In genomic region chr11:100719893-100720292, GRCm38 (mm10) we compare ENCODE assay signal across 17 mouse cellular contexts. TPM values are rescaled to one million over a fixed set of nuclear protein-coding genes. Genes with fewer than 3 reads are reported as not detected.
DNase-seq lines count a peak whose midpoint lies in the region; ATAC-seq and TF ChIP-seq lines count a peak whose summit lies in the region.
"Had no signal": no experiment of that assay in that cellular context is flagged by ENCODE, and none has a peak within 500 bp of the region (broad histone marks: within the 10 kb centered on the region; RNA-seq: fewer than 3 reads in every experiment).

No protein-coding gene starts in this region.

- H3K36me3 ChIP-seq in kidney, adult 2 months (ENCODE audit: control insufficient read depth, insufficient read depth, low read length): peaks cover 2% of the 10 kb centered on the region; the same call in 1 of the 2 replicates
- H3K36me3 ChIP-seq in liver, embryonic 13.5 days: peaks cover 63% of the 10 kb centered on the region
- H3K36me3 ChIP-seq in limb, embryonic 10.5 days: peaks cover 53% of the 10 kb centered on the region

- H3K27me3 ChIP-seq in kidney, adult 2 months (replicated peaks; ENCODE audit: control insufficient read depth, insufficient read depth, low read length): no peaks in the 10 kb centered on the region
- H3K27me3 ChIP-seq in liver, embryonic 13.5 days: no peaks in the 10 kb centered on the region
- H3K27me3 ChIP-seq in limb, embryonic 10.5 days (ENCODE audit: low read depth, poor library complexity, severe bottlenecking): no peaks in the 10 kb centered on the region
- H3K27me3 ChIP-seq: embryonic facial prominence, embryonic 12.5 days had no signal

- H3K27ac ChIP-seq in gastrocnemius, adult 2 months: peak overlapping the region; percentile 81
- peak overlapping the region; percentile 86 for H3K27ac ChIP-seq in kidney, adult 2 months (ENCODE audit: insufficient read depth, low read depth, low read length)
- 0 out of 2 replicates have a peak overlapping the region, but pooled peaks have one; percentile 80 for H3K27ac ChIP-seq in liver, embryonic 13.5 days
- no peak overlapping the region for H3K27ac ChIP-seq in limb, embryonic 10.5 days

- no peak overlapping the region for H3K9ac ChIP-seq in liver, embryonic 13.5 days
- H3K9ac ChIP-seq: embryonic facial prominence, embryonic 12.5 days had no signal

- intact Hi-C loops in gastrocnemius, adult 2 months (cut with DNase I): loop anchor here (5.0 to 10.0 kb wide), 3 partner anchors 135 to 345 kb away; partner anchors contain the start of genes Stat5a and Stat5b

- no peak for ATAC-seq in liver, embryonic 13.5 days (ENCODE audit: low read depth)
- ATAC-seq: forebrain, embryonic 14.5 days had no signal

- H3K4me2 ChIP-seq in liver, embryonic 13.5 days: no peak overlapping the region
- H3K4me2 ChIP-seq: embryonic facial prominence, embryonic 12.5 days had no signal

- no peak for TF ChIP-seq POLR2A in kidney, adult 2 months (IDR thresholded peaks at IDR 0.05; ENCODE audit: low read depth, low read length)

- no peaks in the 10 kb centered on the region for H3K9me3 ChIP-seq in liver, embryonic 13.5 days (replicated peaks)
- H3K9me3 ChIP-seq in limb, embryonic 10.5 days (replicated peaks): no peaks in the 10 kb centered on the region
- H3K9me3 ChIP-seq: embryonic facial prominence, embryonic 12.5 days had no signal

- peaks cover 54% of the 10 kb centered on the region for H3K4me1 ChIP-seq in kidney, adult 2 months (ENCODE audit: control insufficient read depth, insufficient read depth, low read length)
- peaks cover 59% of the 10 kb centered on the region for H3K4me1 ChIP-seq in liver, embryonic 13.5 days (replicated peaks)
- peaks cover 32% of the 10 kb centered on the region for H3K4me1 ChIP-seq in limb, embryonic 10.5 days

- TF ChIP-seq CTCF in gastrocnemius, adult 2 months (IDR thresholded peaks at IDR 0.05): no peak
- TF ChIP-seq CTCF in kidney, adult 2 months (conservative IDR thresholded peaks at IDR 0.05; ENCODE audit: insufficient read depth, insufficient read length, low read depth, low read length): no peak

- peak overlapping the region; percentile 37 for H3K4me3 ChIP-seq in gastrocnemius, adult 2 months
- no peak overlapping the region for H3K4me3 ChIP-seq in kidney, adult 2 months (ENCODE audit: insufficient read depth, low read depth, low read length)
- no peak overlapping the region for H3K4me3 ChIP-seq in liver, embryonic 13.5 days (replicated peaks)
- no peak overlapping the region for H3K4me3 ChIP-seq in limb, embryonic 10.5 days
- H3K4me3 ChIP-seq: embryonic facial prominence, embryonic 12.5 days had no signal

- 72% methylated on average over 11 of the region's 11 CpGs for WGBS in kidney, adult 2 months
- WGBS in liver, embryonic 13.5 days (ENCODE audit: insufficient replicate concordance): 84% methylated on average over 11 of the region's 11 CpGs
- 90% methylated on average over 11 of the region's 11 CpGs for WGBS in limb, embryonic 10.5 days

- DNase-seq in gastrocnemius, adult 2 months: no peak
- DNase-seq in gastrocnemius, postnatal 10 days: no peak
- no peak for DNase-seq in kidney, adult 2 months
- no peak for DNase-seq in kidney, postnatal 14 days
- peak; percentile 62 for DNase-seq in ES-CJ7 (ENCODE audit: low read depth, low spot score)
- DNase-seq in liver, embryonic 13.5 days: no peak
- no peak for DNase-seq in cerebellum, adult 9-11 months
- no peak for DNase-seq in limb, embryonic 10.5 days (ENCODE audit: low spot score)
- DNase-seq: adrenal gland, postnatal 25 days; cerebellum, adult 11-12 months; gastrocnemius, postnatal 25 days; midbrain, embryonic 14.5 days had no signal

RNA-seq across cellular contexts. Expression of gene Hspb9, which starts 6.2 kb away (rescaled TPM):
- not detected for total RNA-seq in gastrocnemius, adult 2 months (2021)
- total RNA-seq in gastrocnemius, postnatal 10 days (2021): not detected
- polyA plus RNA-seq in kidney, adult 2 months (2012; rRNA removed): 0.48 and 0.49 TPM in 2 replicates
- 0.17 and 0.43 TPM in 2 replicates for polyA plus RNA-seq in liver, embryonic 13.5 days (2015; fragmentation: Nextera tagmentation; extraction: Ambion mirVana)
- 0.31 and 0.56 TPM in 2 replicates for polyA plus RNA-seq in limb, embryonic 10.5 days (2016; fragmentation: Nextera tagmentation; extraction: Ambion mirVana)
- total RNA-seq: adrenal gland, postnatal 25 days; gastrocnemius, postnatal 25 days; left cerebral cortex, postnatal 25 days had no signal
- polyA plus RNA-seq: embryonic facial prominence, embryonic 12.5 days; forebrain, embryonic 14.5 days; lung, embryonic 16.5 days; neural tube, embryonic 14.5 days had no signal

RNA-seq across cellular contexts. Expression of gene Kat2a, which starts 7.6 kb away (rescaled TPM):
- total RNA-seq in gastrocnemius, adult 2 months (2021): 10 to 100 TPM; 11.9 to 12.1 TPM
- 10 to 100 TPM; 13.4 to 18.4 TPM for total RNA-seq in gastrocnemius, postnatal 10 days (2021)
- polyA plus RNA-seq in kidney, adult 2 months (2012; rRNA removed): 25.9 and 29.0 TPM in 2 replicates
- 20.9 and 23.8 TPM in 2 replicates for polyA plus RNA-seq in liver, embryonic 13.5 days (2015; fragmentation: Nextera tagmentation; extraction: Ambion mirVana)
- 77.2 and 87.7 TPM in 2 replicates for polyA plus RNA-seq in limb, embryonic 10.5 days (2016; fragmentation: Nextera tagmentation; extraction: Ambion mirVana)

RNA-seq across cellular contexts. Expression of gene Dhx58, which starts 15.8 kb away (rescaled TPM):
- under 1 TPM; 0.38 to 0.39 TPM for total RNA-seq in gastrocnemius, adult 2 months (2021)
- total RNA-seq in gastrocnemius, postnatal 10 days (2021): under 1 TPM; 0.45 to 0.52 TPM
- polyA plus RNA-seq in kidney, adult 2 months (2012; rRNA removed): 3.7 and 6.2 TPM in 2 replicates
- 1.6 and 1.7 TPM in 2 replicates for polyA plus RNA-seq in liver, embryonic 13.5 days (2015; fragmentation: Nextera tagmentation; extraction: Ambion mirVana)
- polyA plus RNA-seq in limb, embryonic 10.5 days (2016; fragmentation: Nextera tagmentation; extraction: Ambion mirVana): 3.1 and 4.4 TPM in 2 replicates

RNA-seq across cellular contexts. Expression of gene Rab5c, which starts 18.1 kb away (rescaled TPM):
- total RNA-seq in gastrocnemius, adult 2 months (2021): 10 to 100 TPM; 37.6 to 40.9 TPM
- 10 to 100 TPM; 63.0 to 64.7 TPM for total RNA-seq in gastrocnemius, postnatal 10 days (2021)
- polyA plus RNA-seq in kidney, adult 2 months (2012; rRNA removed): 445 and 472 TPM in 2 replicates
- 18.8 and 20.5 TPM in 2 replicates for polyA plus RNA-seq in liver, embryonic 13.5 days (2015; fragmentation: Nextera tagmentation; extraction: Ambion mirVana)
- 13.1 and 16.8 TPM in 2 replicates for polyA plus RNA-seq in limb, embryonic 10.5 days (2016; fragmentation: Nextera tagmentation; extraction: Ambion mirVana)

RNA-seq across cellular contexts. Expression of gene Zfp385c, which starts 27.6 kb away (rescaled TPM):
- under 1 TPM in 1 of 2 experiments, not detected in 1; 0.39 TPM for total RNA-seq in gastrocnemius, adult 2 months (2021)
- total RNA-seq in gastrocnemius, postnatal 10 days (2021): 1 to 10 TPM in 1 of 2 experiments, under 1 TPM in 1; 0.70 to 1.1 TPM
- polyA plus RNA-seq in kidney, adult 2 months (2012; rRNA removed): 0.14 and 0.34 TPM in 2 replicates
- polyA plus RNA-seq in liver, embryonic 13.5 days (2015; fragmentation: Nextera tagmentation; extraction: Ambion mirVana): not detected in 2 replicates
- polyA plus RNA-seq in limb, embryonic 10.5 days (2016; fragmentation: Nextera tagmentation; extraction: Ambion mirVana): 0.15 and 0.16 TPM in 2 replicates
- polyA plus RNA-seq: forebrain, embryonic 14.5 days had no signal
